Mouse (Mus musculus): ENCODE results near the gene Cbfa2t2.

The Cbfa2t2 gene

GRCm38 (mm10) chr2:154426188-154426904 lies 9.9 kb upstream of the Cbfa2t2 start:
- DNase-seq = peak in 1 of 2 experiments; percentile 9

GRCm38 (mm10) chr2:154426905-154427852 lies 9.1 kb upstream of the Cbfa2t2 start:
- DNase-seq = no peak

GRCm38 (mm10) chr2:154427853-154428360 lies 8.4 kb upstream of the Cbfa2t2 start:
- DNase-seq = no peak

- no peak for DNase-seq
Observed at GRCm38 (mm10) chr2:154430566-154430965, 5.7 kb upstream of the Cbfa2t2 start.

- no peak for DNase-seq
Observed at GRCm38 (mm10) chr2:154432696-154433095, 3.6 kb upstream of the Cbfa2t2 start.

GRCm38 (mm10) chr2:154433391-154433790 lies 2.9 kb upstream of the Cbfa2t2 start:
- DNase-seq = no peak

- DNase-seq = no peak
Observed at GRCm38 (mm10) chr2:154434690-154435089, 1.6 kb upstream of the Cbfa2t2 start.

GRCm38 (mm10) chr2:154436076-154436457 lies 214 bp upstream of the Cbfa2t2 start:
- peak; percentile 99 for DNase-seq

GRCm38 (mm10) chr2:154437191-154437527 lies 878 bp downstream of the Cbfa2t2 start:
- DNase-seq = no peak

- no peak for DNase-seq
Observed at GRCm38 (mm10) chr2:154440453-154440852, 4.2 kb downstream of the Cbfa2t2 start.

- DNase-seq = no peak
Observed at GRCm38 (mm10) chr2:154447821-154448220, 11.5 kb downstream of the Cbfa2t2 start.

- no peak for DNase-seq
Observed at GRCm38 (mm10) chr2:154448633-154449032, 12.4 kb downstream of the Cbfa2t2 start.

- no peak for DNase-seq
Observed at GRCm38 (mm10) chr2:154452951-154453350, 16.7 kb downstream of the Cbfa2t2 start.

GRCm38 (mm10) chr2:154454099-154454498 lies 17.8 kb downstream of the Cbfa2t2 start:
- no peak for DNase-seq

- DNase-seq = no peak
Observed at GRCm38 (mm10) chr2:154454605-154455004, 18.3 kb downstream of the Cbfa2t2 start.

GRCm38 (mm10) chr2:154455776-154456175 lies 19.5 kb downstream of the Cbfa2t2 start:
- DNase-seq = no peak

- no peak for DNase-seq
Observed at GRCm38 (mm10) chr2:154456621-154457020, 20.3 kb downstream of the Cbfa2t2 start.

- no peak for DNase-seq
Observed at GRCm38 (mm10) chr2:154459262-154459661, 23.0 kb downstream of the Cbfa2t2 start.

- no peak for DNase-seq
Observed at GRCm38 (mm10) chr2:154459851-154460250, 23.6 kb downstream of the Cbfa2t2 start.

- no peak for DNase-seq
Observed at GRCm38 (mm10) chr2:154463621-154464198, 27.4 kb downstream of the Cbfa2t2 start.

GRCm38 (mm10) chr2:154465914-154466335 lies 29.6 kb downstream of the Cbfa2t2 start:
- no peak for DNase-seq

GRCm38 (mm10) chr2:154467139-154467538 lies 30.9 kb downstream of the Cbfa2t2 start:
- no peak for DNase-seq
